Mouse (Mus musculus): ENCODE results near the gene Rbbp5.

DNA sequence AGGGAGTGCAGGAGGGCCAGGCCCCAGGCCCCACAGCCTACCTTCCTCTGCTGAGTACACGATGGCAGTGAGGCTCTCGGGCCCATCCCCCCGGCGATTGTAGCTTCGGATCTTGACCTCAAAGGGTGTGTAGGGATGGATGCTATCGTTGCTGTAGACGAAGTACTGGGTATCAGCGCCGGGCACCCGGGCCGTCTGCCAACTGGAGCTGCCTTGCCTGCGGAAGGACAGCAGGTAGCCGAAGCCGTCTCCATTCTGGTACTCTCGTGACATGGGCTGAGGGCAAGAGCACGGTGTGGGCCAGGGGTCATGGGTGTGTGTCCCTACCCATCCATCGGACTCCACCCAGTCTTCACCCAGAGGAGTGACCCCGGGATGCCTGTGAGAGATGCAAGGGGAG is 41.5 kb downstream of the Rbbp5 start:
- TF ChIP-seq CTCF (IDR thresholded peaks at IDR 0.05; ENCODE audit: control insufficient read depth, insufficient read depth, insufficient replicate concordance, low read depth, low read length): no peak
- no peak for TF ChIP-seq POLR2A (IDR thresholded peaks at IDR 0.05; ENCODE audit: control insufficient read depth, low read depth, low read length)
